Comparison of ENCODE assay signal across 10 mouse cellular contexts in genomic region chr2:172726701-172727100, GRCm38 (mm10).
DNase-seq lines count a peak whose midpoint lies in the region; ATAC-seq lines count a peak whose summit lies in the region.
"Had no signal": no experiment of that assay in that cellular context is flagged by ENCODE, and none has a peak within 500 bp of the region (broad histone marks: within the 10 kb centered on the region; RNA-seq: fewer than 3 reads in every experiment).

No protein-coding gene starts in this region.

- no peaks in the 10 kb centered on the region for H3K36me3 ChIP-seq in heart, embryonic 16.5 days (ENCODE audit: control insufficient read depth, insufficient read depth)
- H3K36me3 ChIP-seq in midbrain, embryonic 13.5 days = no peaks in the 10 kb centered on the region
- H3K36me3 ChIP-seq in midbrain, embryonic 16.5 days (ENCODE audit: control insufficient read depth, insufficient read depth, low read length) = no peaks in the 10 kb centered on the region
- H3K36me3 ChIP-seq in forebrain, embryonic 12.5 days (replicated peaks) = no peaks in the 10 kb centered on the region
- no peaks in the 10 kb centered on the region for H3K36me3 ChIP-seq in neural tube, embryonic 11.5 days (ENCODE audit: control insufficient read depth, insufficient read depth, low read length)

- no peak for ATAC-seq in heart, embryonic 16.5 days (replicated peaks; ENCODE audit: extremely low read depth, insufficient read depth, low FRiP score)
- ATAC-seq in midbrain, embryonic 13.5 days = no peak
- no peak for ATAC-seq in midbrain, embryonic 16.5 days
- no peak for ATAC-seq in forebrain, embryonic 12.5 days (ENCODE audit: low FRiP score)
- no peak for ATAC-seq in neural tube, embryonic 11.5 days (ENCODE audit: insufficient read depth, low FRiP score, low TSS enrichment)

- H3K27me3 ChIP-seq in heart, embryonic 16.5 days (ENCODE audit: control insufficient read depth, insufficient read depth, low read length) = peaks cover 61% of the 10 kb centered on the region
- peaks cover 90% of the 10 kb centered on the region for H3K27me3 ChIP-seq in midbrain, embryonic 13.5 days
- H3K27me3 ChIP-seq in midbrain, embryonic 16.5 days (ENCODE audit: control insufficient read depth, insufficient read depth, low read depth, low read length) = peaks cover 36% of the 10 kb centered on the region
- peaks cover 79% of the 10 kb centered on the region for H3K27me3 ChIP-seq in forebrain, embryonic 12.5 days
- H3K27me3 ChIP-seq in neural tube, embryonic 11.5 days (ENCODE audit: control insufficient read depth, insufficient read depth, low read length) = peaks cover 70% of the 10 kb centered on the region

- H3K4me3 ChIP-seq in heart, embryonic 16.5 days (ENCODE audit: low read length) = no peak overlapping the region
- peak overlapping the region; percentile 9; the same call in 1 of the 2 replicates for H3K4me3 ChIP-seq in midbrain, embryonic 13.5 days (replicated peaks)
- H3K4me3 ChIP-seq in midbrain, embryonic 16.5 days (ENCODE audit: low read depth, low read length) = no peak overlapping the region
- no peak overlapping the region for H3K4me3 ChIP-seq in forebrain, embryonic 12.5 days (replicated peaks)
- no peak overlapping the region for H3K4me3 ChIP-seq in neural tube, embryonic 11.5 days (ENCODE audit: low read depth, low read length)

- H3K9me3 ChIP-seq in heart, embryonic 16.5 days (replicated peaks; ENCODE audit: control insufficient read depth, low read length) = no peaks in the 10 kb centered on the region
- no peaks in the 10 kb centered on the region for H3K9me3 ChIP-seq in midbrain, embryonic 13.5 days
- H3K9me3 ChIP-seq in midbrain, embryonic 16.5 days (replicated peaks; ENCODE audit: control insufficient read depth, low read length, poor library complexity, severe bottlenecking) = no peaks in the 10 kb centered on the region
- H3K9me3 ChIP-seq in forebrain, embryonic 12.5 days = no peaks in the 10 kb centered on the region
- H3K9me3 ChIP-seq in neural tube, embryonic 11.5 days (ENCODE audit: control insufficient read depth, low read length) = no peaks in the 10 kb centered on the region

- no peak for DNase-seq in heart, postnatal 4 days
- no peak for DNase-seq in neural tube, embryonic 11.5 days (ENCODE audit: low spot score)
- no peak for DNase-seq in kidney, adult 11 months
- DNase-seq: cerebellum, adult 9-10 months; kidney, adult 9 months; lung, adult 2 months had no signal

- WGBS in heart, embryonic 16.5 days = 8% methylated on average over 13 of the region's 13 CpGs
- WGBS in midbrain, embryonic 13.5 days = 3% methylated on average over 13 of the region's 13 CpGs
- 4% methylated on average over 13 of the region's 13 CpGs for WGBS in midbrain, embryonic 16.5 days
- 3% methylated on average over 13 of the region's 13 CpGs for WGBS in forebrain, embryonic 12.5 days
- WGBS in neural tube, embryonic 11.5 days = 3% methylated on average over 13 of the region's 13 CpGs

- H3K4me1 ChIP-seq in heart, embryonic 16.5 days (ENCODE audit: control insufficient read depth, insufficient read depth, low read length) = peaks cover 9% of the 10 kb centered on the region; the same call in 1 of the 2 replicates
- H3K4me1 ChIP-seq in midbrain, embryonic 13.5 days (replicated peaks) = peaks cover 37% of the 10 kb centered on the region
- peaks cover 8% of the 10 kb centered on the region for H3K4me1 ChIP-seq in midbrain, embryonic 16.5 days (ENCODE audit: control insufficient read depth, insufficient read depth, low read length)
- peaks cover 49% of the 10 kb centered on the region for H3K4me1 ChIP-seq in forebrain, embryonic 12.5 days
- peaks cover 11% of the 10 kb centered on the region for H3K4me1 ChIP-seq in neural tube, embryonic 11.5 days (ENCODE audit: control insufficient read depth, insufficient read depth, low read length)

- no peak overlapping the region for H3K9ac ChIP-seq in heart, embryonic 16.5 days (ENCODE audit: low read length)
- no peak overlapping the region for H3K9ac ChIP-seq in midbrain, embryonic 13.5 days (replicated peaks)
- H3K9ac ChIP-seq in midbrain, embryonic 16.5 days (ENCODE audit: low read depth, low read length) = no peak overlapping the region
- H3K9ac ChIP-seq in forebrain, embryonic 12.5 days = no peak overlapping the region
- H3K9ac ChIP-seq in neural tube, embryonic 11.5 days (ENCODE audit: low read length) = no peak overlapping the region; the same call in 1 of the 2 replicates

- no peak overlapping the region for H3K27ac ChIP-seq in heart, embryonic 16.5 days (ENCODE audit: low read length)
- H3K27ac ChIP-seq in midbrain, embryonic 13.5 days = no peak overlapping the region
- H3K27ac ChIP-seq in midbrain, embryonic 16.5 days (ENCODE audit: low read length) = no peak overlapping the region
- peak overlapping the region; percentile 85 for H3K27ac ChIP-seq in forebrain, embryonic 12.5 days
- H3K27ac ChIP-seq in neural tube, embryonic 11.5 days (ENCODE audit: low read depth, low read length) = no peak overlapping the region

- H3K4me2 ChIP-seq in heart, embryonic 16.5 days (ENCODE audit: low read depth, low read length) = peak overlapping the region; percentile 22; the same call in 1 of the 2 replicates
- peak overlapping the region; percentile 69 for H3K4me2 ChIP-seq in midbrain, embryonic 13.5 days (replicated peaks)
- H3K4me2 ChIP-seq in midbrain, embryonic 16.5 days (ENCODE audit: low read length) = no peak overlapping the region
- H3K4me2 ChIP-seq in forebrain, embryonic 12.5 days = peak overlapping the region; percentile 62
- peak overlapping the region; percentile 47 for H3K4me2 ChIP-seq in neural tube, embryonic 11.5 days (ENCODE audit: low read depth)
